In the genomic region with DNA sequence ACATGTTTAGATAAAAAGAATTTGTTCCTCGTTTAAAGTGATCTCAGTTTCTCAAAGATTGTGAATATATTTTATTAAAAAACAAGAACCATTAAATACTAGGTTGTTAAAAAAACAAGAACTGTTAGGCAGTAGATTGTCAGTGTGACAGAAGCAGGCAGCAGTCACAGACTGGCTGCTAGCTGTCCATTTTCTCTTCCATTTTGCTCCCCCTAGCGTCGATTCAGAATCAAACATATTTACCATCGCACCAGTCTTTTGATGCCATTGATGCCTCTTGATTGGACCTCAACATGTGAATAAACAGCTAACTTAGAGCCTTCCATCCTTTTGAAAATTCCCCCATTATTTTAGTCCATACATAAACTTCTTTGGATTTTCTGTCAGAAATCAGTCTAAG, we compare ENCODE assay signal across 9 mouse cellular contexts.
DNase-seq lines count a peak whose midpoint lies in the region; ATAC-seq lines count a peak whose summit lies in the region.
"Had no signal": no experiment of that assay in that cellular context is flagged by ENCODE, and none has a peak within 500 bp of the region (broad histone marks: within the 10 kb centered on the region; RNA-seq: fewer than 3 reads in every experiment).

No protein-coding gene starts in this region.

- H3K9me3 ChIP-seq in hindbrain, embryonic 16.5 days (ENCODE audit: control insufficient read depth, low read length) = no peaks in the 10 kb centered on the region
- H3K9me3 ChIP-seq: embryonic facial prominence, embryonic 12.5 days had no signal

- H3K4me3 ChIP-seq in hindbrain, embryonic 16.5 days (ENCODE audit: low read length) = no peak overlapping the region
- H3K4me3 ChIP-seq: embryonic facial prominence, embryonic 12.5 days had no signal

- 63% methylated on average over 4 of the region's 4 CpGs for WGBS in hindbrain, embryonic 16.5 days

- peak; percentile 49 for DNase-seq in embryo, embryonic 10 days (ENCODE audit: low spot score)
- no peak for DNase-seq in embryo, embryonic 9.5 days (ENCODE audit: extremely low spot score)
- peak; percentile 28 to 44 for DNase-seq in left cerebral cortex, postnatal 14 days (ENCODE audit: low spot score in 2 of 2)
- no peak for DNase-seq in left cerebral cortex, postnatal 10 days (ENCODE audit: extremely low spot score in 1 of 2, low spot score in 2 of 2)
- DNase-seq in adrenal gland, postnatal 36 days = no peak
- no peak for DNase-seq in urinary bladder, postnatal 10 days (ENCODE audit: low spot score)

- H3K27me3 ChIP-seq in hindbrain, embryonic 16.5 days (replicated peaks; ENCODE audit: control insufficient read depth, insufficient read depth, low read length) = no peaks in the 10 kb centered on the region
- H3K27me3 ChIP-seq: embryonic facial prominence, embryonic 12.5 days had no signal

- H3K9ac ChIP-seq in hindbrain, embryonic 16.5 days (ENCODE audit: low read depth, low read length) = no peak overlapping the region
- H3K9ac ChIP-seq: embryonic facial prominence, embryonic 12.5 days had no signal

- ATAC-seq in activated CD4-positive, CD25-positive, alpha-beta regulatory T cell, adult 4 months = peak; percentile 46
- ATAC-seq in hindbrain, embryonic 16.5 days = peak; percentile 50; the same call in 1 of the 2 replicates

- intact Hi-C loops in left cerebral cortex, postnatal 14 days (cut with DNase I) = loop anchor here (5.0 to 10.0 kb wide), 2 partner anchors 77 to 959 kb away; no protein-coding TSS in a partner anchor
- intact Hi-C loops in left cerebral cortex, postnatal 10 days (cut with DNase I) = no loop called here

- no peaks in the 10 kb centered on the region for H3K4me1 ChIP-seq in hindbrain, embryonic 16.5 days (ENCODE audit: control insufficient read depth, insufficient read depth, low read depth, low read length)
- H3K4me1 ChIP-seq: embryonic facial prominence, embryonic 12.5 days had no signal

- no peak overlapping the region for H3K4me2 ChIP-seq in hindbrain, embryonic 16.5 days (ENCODE audit: low read length)
- H3K4me2 ChIP-seq: embryonic facial prominence, embryonic 12.5 days had no signal

- H3K27ac ChIP-seq in hindbrain, embryonic 16.5 days (ENCODE audit: low read depth, low read length) = no peak overlapping the region
- H3K27ac ChIP-seq: embryonic facial prominence, embryonic 12.5 days had no signal

- H3K36me3 ChIP-seq in hindbrain, embryonic 16.5 days (ENCODE audit: control insufficient read depth, insufficient read depth, low read length) = peaks cover 4% of the 10 kb centered on the region; the same call in 1 of the 2 replicates

Comparison
In these comparisons a context has a peak if more than half of its experiments do, and no peak if none do; other contexts are left out.
1. DNase-seq: peak in embryo, embryonic 10 days (single experiment) and left cerebral cortex, postnatal 14 days (2 of 2); none in embryo, embryonic 9.5 days (single experiment), left cerebral cortex, postnatal 10 days (0 of 2), adrenal gland, postnatal 36 days (0 of 2) and urinary bladder, postnatal 10 days (single experiment).